Mouse (Mus musculus) layer of hippocampus, adult 18-20 months (tissue): Measurements from ENCODE around the gene Gucd1. TPM values are rescaled to one million over a fixed set of nuclear protein-coding genes. Genes with fewer than 3 reads are reported as not detected.
"Not testable (repeated sequence)": the region's sequence is repeated elsewhere in the genome, so short reads cannot be mapped to it uniquely, and the experiment has no call there.

ENCODE experiments used
- DNase-seq, 2 experiments: peaks; one replicate each; pipeline ENCODE4 v3.0.0; 2022; ENCODE audit warnings: low spot score in 2 of 2
- total RNA-seq, 2 experiments: library from RNA; stranded (reverse); gene quantifications; 2 replicates each; pipeline ENCODE4 v1.2.3; 2021

The Gucd1 gene
- total RNA-seq, 2 experiments from 2014 or later = 12.8 TPM

DNA sequence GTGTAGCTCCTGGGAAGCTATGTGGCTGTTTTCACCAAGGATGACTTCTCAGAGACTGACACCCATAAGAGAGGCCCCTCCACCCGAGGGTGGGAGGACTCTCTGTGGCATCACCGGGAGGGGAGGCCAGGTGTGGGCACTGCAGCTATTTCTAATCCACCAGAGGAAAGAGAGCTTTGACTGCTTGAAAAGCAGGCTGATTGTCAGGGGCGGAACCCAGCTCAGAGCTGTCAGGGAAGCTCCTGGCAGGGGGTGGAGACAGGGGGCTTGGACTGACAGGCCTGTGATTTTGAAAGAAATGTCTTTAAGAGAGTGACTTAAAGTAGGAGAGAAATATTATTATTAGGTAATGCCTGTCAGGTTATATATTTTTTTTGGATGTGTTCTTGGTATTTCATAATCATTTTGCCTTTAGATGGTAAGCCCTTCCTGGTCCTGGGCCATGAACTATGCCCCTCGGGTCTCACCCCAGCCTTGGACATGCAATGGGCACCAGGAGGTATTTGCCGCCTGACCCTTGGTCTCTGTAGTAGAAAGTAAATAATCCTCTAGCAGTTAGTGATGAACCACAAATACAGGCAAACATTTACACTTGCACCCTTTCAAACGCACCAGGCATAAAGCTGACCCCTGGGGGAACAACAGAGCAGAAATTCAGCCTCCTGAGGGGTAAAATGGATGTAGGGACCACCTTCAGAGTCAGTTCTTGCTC lies 42.5 kb downstream of the Gucd1 start:
- DNase-seq = not testable (repeated sequence)

- no peak for DNase-seq
Measured at GRCm38 (mm10) chr10:75474571-75474970, 43.2 kb downstream of the Gucd1 start.

DNA sequence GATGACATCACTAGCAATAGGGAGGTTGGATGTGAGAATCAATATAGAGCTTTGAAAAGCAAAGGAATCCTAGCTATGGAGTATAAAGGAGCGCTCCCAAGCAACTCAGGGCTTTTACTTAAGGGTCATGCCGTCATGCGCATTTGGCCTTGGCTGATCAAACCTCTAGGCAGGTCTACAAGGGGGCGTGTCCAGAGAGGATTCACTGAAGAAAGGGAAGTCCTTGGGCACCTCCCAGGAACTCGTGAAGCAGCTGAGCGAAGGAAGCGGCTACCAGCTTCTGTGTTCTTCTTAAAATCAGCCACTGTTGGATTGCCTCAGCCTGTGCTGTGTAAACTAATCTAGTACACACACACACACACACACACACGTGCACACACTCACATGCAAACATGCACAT lies 44.4 kb downstream of the Gucd1 start:
- no peak for DNase-seq

DNA sequence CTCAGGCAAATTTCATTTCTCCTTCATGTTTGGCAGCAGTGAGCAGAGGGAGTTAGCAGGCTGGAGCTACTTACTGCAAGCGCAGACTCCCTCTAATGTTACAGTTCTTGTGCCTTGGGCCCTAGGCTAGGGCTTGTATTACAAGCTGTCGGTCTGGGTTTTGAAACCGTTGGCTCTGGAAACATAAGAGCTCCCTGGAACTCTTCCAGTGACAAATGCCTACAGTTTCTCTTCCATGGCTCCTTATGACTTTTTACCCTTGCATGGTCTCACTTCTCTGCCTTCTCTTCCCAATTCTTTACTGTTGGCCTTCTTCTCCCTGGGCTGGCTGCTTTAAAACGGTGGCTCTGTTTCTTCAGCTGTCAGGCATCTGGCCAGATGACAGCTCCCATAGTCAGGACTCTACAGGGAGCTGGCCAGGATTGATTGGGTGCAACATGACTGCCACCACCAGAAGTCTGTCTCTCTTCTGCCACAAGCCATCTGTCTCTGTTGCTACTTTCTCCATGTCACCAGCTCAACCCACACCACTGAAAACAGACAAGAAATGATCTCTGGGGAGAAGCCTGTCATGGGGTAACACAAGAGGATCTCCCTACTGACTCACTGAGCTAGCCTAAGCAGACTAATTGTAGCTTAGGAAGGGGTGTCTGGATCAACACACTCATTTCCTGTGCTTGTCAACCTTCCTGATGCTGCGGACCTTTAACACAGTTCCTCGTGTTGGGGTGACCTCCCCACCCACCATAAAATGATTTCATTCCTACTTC lies 51.8 kb downstream of the Gucd1 start:
- DNase-seq = peak; percentile 28 to 54

- no peak for DNase-seq
Measured at GRCm38 (mm10) chr10:75462728-75463127, 55.0 kb downstream of the Gucd1 start.

- DNase-seq = no peak
Measured at GRCm38 (mm10) chr10:75458329-75458728, 59.4 kb downstream of the Gucd1 start.

DNA sequence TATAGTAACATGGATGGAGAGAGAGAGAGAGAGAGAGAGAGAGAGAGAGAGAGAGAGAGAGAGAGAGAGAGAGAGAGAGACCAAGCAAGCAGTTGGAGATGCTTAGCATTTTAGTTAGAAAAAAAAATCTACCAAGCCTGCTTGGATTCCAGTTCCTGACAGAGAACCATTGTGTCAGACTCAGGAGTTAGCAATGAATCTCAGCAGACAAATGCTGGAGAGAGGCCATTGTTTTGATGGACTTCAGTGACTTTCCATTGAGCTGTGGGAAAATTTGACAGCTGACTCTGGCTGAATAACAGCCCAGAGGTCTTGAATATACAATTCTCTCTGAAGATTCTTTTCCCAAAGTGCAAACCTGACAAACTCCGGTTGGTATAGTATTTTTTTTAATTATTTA lies 59.9 kb downstream of the Gucd1 start:
- no peak for DNase-seq

GRCm38 (mm10) chr10:75456061-75456831 lies 61.5 kb downstream of the Gucd1 start:
- not testable (repeated sequence) for DNase-seq

DNA sequence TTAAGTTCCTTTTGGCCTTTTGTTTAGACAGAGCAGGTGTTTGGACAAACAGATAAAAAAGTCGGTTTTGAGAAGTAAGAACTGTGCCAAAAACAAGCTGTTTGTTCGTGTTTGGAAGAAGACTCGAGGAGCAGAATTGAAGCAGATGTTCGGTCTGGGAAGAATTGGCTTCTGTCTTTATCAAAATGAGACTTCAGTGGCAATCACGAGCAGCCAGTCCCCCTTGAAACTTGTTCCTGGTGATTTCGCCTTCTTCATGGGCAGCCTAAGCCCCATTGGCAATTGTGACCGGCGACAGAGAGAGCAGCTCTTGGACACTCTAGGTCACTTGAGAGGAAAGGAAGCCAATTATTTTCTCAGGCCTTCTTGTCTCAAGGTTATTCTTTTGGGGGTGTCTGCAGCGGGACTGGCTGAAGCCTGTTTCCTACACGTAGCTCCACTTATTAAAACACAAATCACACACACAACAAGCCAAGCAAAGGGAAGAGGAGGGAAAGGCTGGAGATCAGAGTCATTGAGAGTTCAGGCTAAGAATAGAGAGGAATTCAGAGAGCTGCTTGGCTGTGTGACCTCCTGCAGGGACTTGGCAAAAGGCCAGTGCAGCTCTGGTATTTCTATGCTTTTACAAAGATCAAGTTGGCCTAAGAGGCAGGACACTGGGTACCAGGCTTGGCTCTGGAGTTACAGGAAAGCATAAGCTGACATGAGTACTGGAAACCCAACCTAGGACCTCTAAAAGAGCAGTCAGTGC lies 66.6 kb downstream of the Gucd1 start:
- no peak for DNase-seq

GRCm38 (mm10) chr10:75450331-75450730 lies 67.4 kb downstream of the Gucd1 start:
- DNase-seq = no peak

DNA sequence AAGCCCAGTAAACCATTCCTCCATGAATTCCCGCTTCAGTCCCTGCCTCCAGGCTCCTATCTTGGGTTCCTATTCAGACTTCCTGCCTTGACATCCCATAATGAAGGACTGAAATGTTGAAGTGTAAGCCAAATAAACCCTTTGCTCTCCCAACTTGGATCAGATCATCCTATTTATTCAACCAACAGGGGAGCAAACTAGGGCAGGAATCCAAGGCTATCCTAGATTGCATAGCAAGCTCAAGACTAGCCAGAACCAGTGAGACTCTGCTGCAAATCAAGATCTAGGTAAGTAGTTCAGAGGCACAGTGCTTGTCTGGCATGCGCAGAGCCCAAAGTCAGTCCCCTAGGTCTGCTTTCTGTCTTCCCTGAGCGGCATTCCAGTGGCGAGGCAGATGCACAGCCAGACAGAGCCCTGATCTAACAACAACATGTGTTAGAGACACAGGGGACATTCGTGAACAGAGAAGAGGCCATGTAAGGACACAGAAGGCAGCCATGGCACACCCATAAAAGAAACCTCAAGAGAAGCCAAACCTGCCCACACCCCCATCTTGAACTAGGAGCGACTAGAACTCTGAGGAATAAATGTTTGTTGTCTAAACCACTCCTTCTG lies 68.9 kb downstream of the Gucd1 start:
- no peak for DNase-seq

DNA sequence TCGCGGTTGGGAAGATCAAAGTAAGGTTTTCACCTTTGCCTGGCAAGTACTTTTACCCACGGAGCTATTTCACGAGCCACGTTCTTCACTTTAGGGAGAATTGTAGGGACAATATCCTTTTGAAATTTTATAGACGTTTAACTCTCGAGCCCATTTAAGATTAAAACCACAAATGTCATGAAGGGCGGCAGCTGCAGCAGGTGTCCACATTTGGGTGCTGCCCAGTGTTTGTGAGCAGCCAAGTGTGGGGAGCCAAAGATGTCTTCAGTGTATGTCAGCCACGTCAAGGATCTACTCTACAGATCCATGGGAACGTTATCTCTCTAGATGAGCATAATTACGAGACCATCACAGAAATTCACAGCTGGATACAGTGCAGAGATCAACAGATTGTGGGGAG lies 70.3 kb downstream of the Gucd1 start:
- no peak for DNase-seq

GRCm38 (mm10) chr10:75446501-75447083 lies 71.2 kb downstream of the Gucd1 start:
- no peak for DNase-seq

DNA sequence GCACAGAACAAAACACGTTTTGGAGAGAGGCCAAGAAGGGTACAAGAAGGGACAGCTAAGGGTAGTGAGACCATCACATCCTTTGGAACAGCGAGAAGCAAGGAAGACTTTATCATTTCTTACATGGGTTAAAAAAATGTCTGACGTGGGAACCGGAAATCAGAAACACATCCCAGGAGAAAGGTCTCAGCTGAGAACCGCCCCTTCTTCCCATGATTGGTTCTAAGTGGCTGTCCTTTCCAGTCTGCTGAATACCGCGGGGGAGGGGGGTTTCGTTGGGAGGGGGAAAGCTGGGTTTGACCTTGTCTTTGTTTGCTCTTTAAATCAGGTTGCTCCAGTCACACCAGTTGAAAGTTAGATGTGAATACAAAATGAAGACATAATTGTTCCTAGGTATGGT lies 72.7 kb downstream of the Gucd1 start:
- DNase-seq = no peak

- no peak for DNase-seq
Measured at GRCm38 (mm10) chr10:75444111-75444826, 73.5 kb downstream of the Gucd1 start.

- DNase-seq = no peak
Measured at GRCm38 (mm10) chr10:75443017-75443416, 74.8 kb downstream of the Gucd1 start.

GRCm38 (mm10) chr10:75441800-75442199 lies 76.0 kb downstream of the Gucd1 start:
- DNase-seq = no peak

GRCm38 (mm10) chr10:75440756-75441155 lies 77.0 kb downstream of the Gucd1 start:
- DNase-seq = no peak

DNA sequence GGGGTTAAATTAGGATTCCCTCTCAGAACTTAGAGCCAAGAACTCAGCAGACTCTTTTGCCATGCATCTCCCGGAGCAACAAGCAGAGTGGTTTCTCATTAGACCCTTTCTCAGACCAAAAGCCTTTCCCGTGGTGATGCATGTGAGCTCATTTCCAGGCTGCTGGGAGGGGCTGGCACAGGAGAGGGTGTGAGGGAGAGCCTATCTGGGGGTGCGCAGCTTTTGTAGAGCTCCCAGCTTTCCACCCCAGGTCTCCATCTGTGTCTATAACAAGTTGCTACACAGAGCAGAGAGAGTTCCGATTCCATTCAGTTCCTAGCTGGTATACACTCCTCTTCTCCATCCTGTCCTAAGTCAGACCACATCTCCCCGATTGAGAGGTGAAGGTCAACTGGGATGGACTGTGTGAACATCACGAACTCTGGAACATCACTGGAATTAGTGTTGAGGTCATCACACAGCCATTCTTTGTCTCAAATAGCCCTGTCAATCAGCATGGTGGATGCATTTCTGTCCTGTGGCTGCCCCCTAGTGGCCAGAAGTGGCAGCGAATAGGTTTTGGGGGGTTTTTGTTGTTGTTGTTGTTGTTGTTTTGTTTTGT lies 78.5 kb downstream of the Gucd1 start:
- DNase-seq = peak; percentile 39 to 57
